Mouse (Mus musculus): ENCODE results near the gene Plbd2.

- TF ChIP-seq CTCF (IDR thresholded peaks at IDR 0.05; ENCODE audit: borderline replicate concordance, insufficient read depth, low read depth, low read length) = no peak
- no peak for TF ChIP-seq POLR2A (IDR thresholded peaks at IDR 0.05; ENCODE audit: borderline replicate concordance, insufficient read depth, low read length)
Observed at GRCm38 (mm10) chr5:120493873-120494395, 9.5 kb downstream of the Plbd2 start.
